Mouse (Mus musculus): Measurements from ENCODE around the gene Prr3. TPM values are rescaled to one million over a fixed set of nuclear protein-coding genes. Genes with fewer than 3 reads are reported as not detected.

The Prr3 gene
- polyA plus RNA-seq (2014; fragmentation: Illumina TruSeq; extraction: RNeasy Lipid Tissue Mini Kit (QIAGEN cat#74804); ENCODE audit: low replicate concordance): 0.59 TPM

GRCm38 (mm10) chr17:35979401-35980362, at the start of gene Prr3, which contains the start of gene Gnl1:
TSS of gene Prr3 (minus strand) at chr17:35980236.
TSS of gene Gnl1 (plus strand) at chr17:35979851.

GRCm38 (mm10) chr17:36020191-36021073, 40.4 kb upstream of the Prr3 start, which contains the start of gene H2-T24:
TSS of gene H2-T24 (minus strand) at chr17:36020560.

GRCm38 (mm10) chr17:35969418-35970389, 10.3 kb downstream of the Prr3 start, which contains the start of gene Abcf1:
TSS of gene Abcf1 (minus strand) at chr17:35969761.

Other genes with a start within 250 kb of the Prr3 start
- gene Ier3, start 158.6 kb downstream of the Prr3 start, polyA plus RNA-seq (2014; fragmentation: Illumina TruSeq; extraction: RNeasy Lipid Tissue Mini Kit (QIAGEN cat#74804); ENCODE audit: low replicate concordance): 3.7 TPM
- 3.5 TPM for gene Flot1, start 157.0 kb downstream of the Prr3 start, polyA plus RNA-seq (2014; fragmentation: Illumina TruSeq; extraction: RNeasy Lipid Tissue Mini Kit (QIAGEN cat#74804); ENCODE audit: low replicate concordance)
- 23.6 TPM for gene Tubb5, start 141.9 kb downstream of the Prr3 start, polyA plus RNA-seq (2014; fragmentation: Illumina TruSeq; extraction: RNeasy Lipid Tissue Mini Kit (QIAGEN cat#74804); ENCODE audit: low replicate concordance)
- 9.7 TPM for gene Mdc1, start 138.7 kb downstream of the Prr3 start, polyA plus RNA-seq (2014; fragmentation: Illumina TruSeq; extraction: RNeasy Lipid Tissue Mini Kit (QIAGEN cat#74804); ENCODE audit: low replicate concordance)
- 1.3 TPM for gene Nrm, start 118.9 kb downstream of the Prr3 start, polyA plus RNA-seq (2014; fragmentation: Illumina TruSeq; extraction: RNeasy Lipid Tissue Mini Kit (QIAGEN cat#74804); ENCODE audit: low replicate concordance)
- 1.2 TPM for gene Ppp1r18, start 114.6 kb downstream of the Prr3 start, polyA plus RNA-seq (2014; fragmentation: Illumina TruSeq; extraction: RNeasy Lipid Tissue Mini Kit (QIAGEN cat#74804); ENCODE audit: low replicate concordance)
- 16.5 TPM for gene Dhx16, start 100.4 kb downstream of the Prr3 start, polyA plus RNA-seq (2014; fragmentation: Illumina TruSeq; extraction: RNeasy Lipid Tissue Mini Kit (QIAGEN cat#74804); ENCODE audit: low replicate concordance)
- 30.1 TPM for gene 2310061I04Rik, start 82.8 kb downstream of the Prr3 start, polyA plus RNA-seq (2014; fragmentation: Illumina TruSeq; extraction: RNeasy Lipid Tissue Mini Kit (QIAGEN cat#74804); ENCODE audit: low replicate concordance)
- gene Atat1, start 70.2 kb downstream of the Prr3 start, polyA plus RNA-seq (2014; fragmentation: Illumina TruSeq; extraction: RNeasy Lipid Tissue Mini Kit (QIAGEN cat#74804); ENCODE audit: low replicate concordance): 17.0 TPM
- 8.4 TPM for gene Mrps18b, start 63.8 kb downstream of the Prr3 start, polyA plus RNA-seq (2014; fragmentation: Illumina TruSeq; extraction: RNeasy Lipid Tissue Mini Kit (QIAGEN cat#74804); ENCODE audit: low replicate concordance)
- gene Ppp1r10, start 63.8 kb downstream of the Prr3 start, polyA plus RNA-seq (2014; fragmentation: Illumina TruSeq; extraction: RNeasy Lipid Tissue Mini Kit (QIAGEN cat#74804); ENCODE audit: low replicate concordance): 28.3 TPM
- gene Abcf1, start 10.5 kb downstream of the Prr3 start, polyA plus RNA-seq (2014; fragmentation: Illumina TruSeq; extraction: RNeasy Lipid Tissue Mini Kit (QIAGEN cat#74804); ENCODE audit: low replicate concordance): 36.1 TPM
- 0.56 TPM for gene Gnl1, start 385 bp downstream of the Prr3 start, polyA plus RNA-seq (2014; fragmentation: Illumina TruSeq; extraction: RNeasy Lipid Tissue Mini Kit (QIAGEN cat#74804); ENCODE audit: low replicate concordance)
- 5.7 TPM for gene H2-T24, start 40.3 kb upstream of the Prr3 start, polyA plus RNA-seq (2014; fragmentation: Illumina TruSeq; extraction: RNeasy Lipid Tissue Mini Kit (QIAGEN cat#74804); ENCODE audit: low replicate concordance)
- gene H2-T23, start 52.6 kb upstream of the Prr3 start, polyA plus RNA-seq (2014; fragmentation: Illumina TruSeq; extraction: RNeasy Lipid Tissue Mini Kit (QIAGEN cat#74804); ENCODE audit: low replicate concordance): 8.8 TPM
- 8.7 TPM for gene H2-T22, start 62.5 kb upstream of the Prr3 start, polyA plus RNA-seq (2014; fragmentation: Illumina TruSeq; extraction: RNeasy Lipid Tissue Mini Kit (QIAGEN cat#74804); ENCODE audit: low replicate concordance)
- gene Gm6034, start 62.7 kb upstream of the Prr3 start, polyA plus RNA-seq (2014; fragmentation: Illumina TruSeq; extraction: RNeasy Lipid Tissue Mini Kit (QIAGEN cat#74804); ENCODE audit: low replicate concordance): not detected
- gene Gm11127, start 78.1 kb upstream of the Prr3 start, polyA plus RNA-seq (2014; fragmentation: Illumina TruSeq; extraction: RNeasy Lipid Tissue Mini Kit (QIAGEN cat#74804); ENCODE audit: low replicate concordance): 6.5 TPM
- gene Gm19684, start 141.4 kb upstream of the Prr3 start, polyA plus RNA-seq (2014; fragmentation: Illumina TruSeq; extraction: RNeasy Lipid Tissue Mini Kit (QIAGEN cat#74804); ENCODE audit: low replicate concordance): not detected
- not detected for gene Gm7030, start 149.2 kb upstream of the Prr3 start, polyA plus RNA-seq (2014; fragmentation: Illumina TruSeq; extraction: RNeasy Lipid Tissue Mini Kit (QIAGEN cat#74804); ENCODE audit: low replicate concordance)
- gene Gm8909, start 188.3 kb upstream of the Prr3 start, polyA plus RNA-seq (2014; fragmentation: Illumina TruSeq; extraction: RNeasy Lipid Tissue Mini Kit (QIAGEN cat#74804); ENCODE audit: low replicate concordance): 18.8 TPM
- 85.1 TPM for gene H2-T3, start 210.1 kb upstream of the Prr3 start, polyA plus RNA-seq (2014; fragmentation: Illumina TruSeq; extraction: RNeasy Lipid Tissue Mini Kit (QIAGEN cat#74804); ENCODE audit: low replicate concordance)